Mouse (Mus musculus): Measurements from ENCODE around the gene Runx1. TPM values are rescaled to one million over a fixed set of nuclear protein-coding genes. Genes with fewer than 3 reads are reported as not detected.

Gene Runx1
- total RNA-seq, 2 experiments from 2014 or later: 1.8 to 1.9 TPM

- no peak for DNase-seq
These were observed 270.9 kb downstream of the Runx1 start for GRCm38 (mm10) chr16:92555051-92555450.

- no peak for DNase-seq
These were observed 273.1 kb downstream of the Runx1 start for GRCm38 (mm10) chr16:92552858-92553257.

GRCm38 (mm10) chr16:92552106-92552382 lies 273.9 kb downstream of the Runx1 start:
- no peak for DNase-seq
